Mouse (Mus musculus) forebrain, postnatal 0 days (tissue): ENCODE results near the gene Slc35d1. TPM values are rescaled to one million over a fixed set of nuclear protein-coding genes. Genes with fewer than 3 reads are reported as not detected.

ENCODE experiments used
- ATAC-seq: fragments of 200-750 bp; cut with Nextera tagmentation; 2 replicates; pipeline ENCODE4 v1.8.0; 2017; ENCODE audit warnings: mild to moderate bottlenecking, moderate library complexity
- DNase-seq: peaks from one replicate; pipeline ENCODE4 v3.0.0-alpha.2; 2015
- H3K27ac ChIP-seq: fragments of 300-500 bp; sonication (generic); 2 replicates; pipeline ENCODE4 v1.5.1; 2014; ENCODE audit warnings: low read depth, mild to moderate bottlenecking, antibody characterized with exemption, low read length, moderate library complexity, mixed read lengths
- H3K27me3 ChIP-seq: fragments of 300-500 bp; sonication (generic); 2 replicates; pipeline ENCODE4 v1.6.1; 2014; ENCODE audit warnings: mild to moderate bottlenecking, low read length, mixed read lengths; ENCODE audit not compliant: insufficient read depth
- H3K36me3 ChIP-seq: fragments of 300-500 bp; sonication (generic); 2 replicates; pipeline ENCODE4 v1.6.1; 2014; ENCODE audit warnings: mild to moderate bottlenecking, moderate library complexity; ENCODE audit not compliant: insufficient read depth
- H3K4me1 ChIP-seq: fragments of 300-500 bp; sonication (generic); 2 replicates; pipeline ENCODE4 v1.6.1; 2014; ENCODE audit warnings: antibody characterized with exemption; ENCODE audit not compliant: insufficient read depth
- H3K4me2 ChIP-seq: fragments of 300-500 bp; sonication (generic); 2 replicates; pipeline ENCODE4 v1.6.1; 2014; ENCODE audit warnings: low read depth, mild to moderate bottlenecking, moderate library complexity
- H3K4me3 ChIP-seq: fragments of 300-500 bp; sonication (generic); 2 replicates; pipeline ENCODE4 v1.5.1; 2014; ENCODE audit warnings: low read depth, low read length, mixed read lengths
- H3K9ac ChIP-seq: fragments of 300-500 bp; sonication (generic); 2 replicates; pipeline ENCODE4 v1.6.1; 2014; ENCODE audit warnings: mild to moderate bottlenecking
- H3K9me3 ChIP-seq: fragments of 300-500 bp; sonication (generic); 2 replicates; pipeline ENCODE4 v1.6.1; 2016; ENCODE audit warnings: low read length
- CTCF ChIP-seq: sonication (generic); IDR thresholded peaks from 2 replicates; pipeline ENCODE4 v1.5.1; 2016; ENCODE audit warnings: antibody characterized with exemption, control low read depth, low read depth
- WGBS: fragments of 180-500 bp; shearing (Covaris S2); extraction: QIAGEN DNeasy Blood & Tissue Kit; methylation state at CpG from one replicate; pipeline ENCODE4 v1.1.7; 2014; 5-methylcytosine and 5-hydroxymethylcytosine counted together
- polyA plus RNA-seq: library from polyadenylated mRNA; unstranded; fragments of >200 nt; fragmentation: Nextera tagmentation; extraction: Ambion mirVana; gene quantifications from 2 replicates; pipeline ENCODE4 v1.2.1, GENCODE M21; 2015
- total RNA-seq: library from RNA; depleted of rRNA; stranded (reverse); fragments of >200 nt; gene quantifications from 2 replicates; pipeline ENCODE4 v1.2.3, GENCODE M21; 2014; rRNA removed

Gene Slc35d1
- total and polyA plus RNA-seq, 2 experiments from 2014 or later, result 2.9 to 4.4 TPM

- no peak overlapping the region for H3K4me2 ChIP-seq
- no peaks in the 10 kb centered on the region for H3K36me3 ChIP-seq
- H3K9me3 ChIP-seq, result no peaks in the 10 kb centered on the region
- no peaks in the 10 kb centered on the region for H3K27me3 ChIP-seq
- TF ChIP-seq CTCF, result no peak
- ATAC-seq, result no peak
- 0 out of 2 replicates have a peak, but pooled peaks cover 2% of the 10 kb centered on the region for H3K4me1 ChIP-seq
- no peak overlapping the region for H3K4me3 ChIP-seq
- DNase-seq, result no peak
- H3K9ac ChIP-seq, result no peak overlapping the region
- H3K27ac ChIP-seq, result no peak overlapping the region
Observed at GRCm38 (mm10) chr4:103123606-103124005, 91.4 kb downstream of the Slc35d1 start.

DNA sequence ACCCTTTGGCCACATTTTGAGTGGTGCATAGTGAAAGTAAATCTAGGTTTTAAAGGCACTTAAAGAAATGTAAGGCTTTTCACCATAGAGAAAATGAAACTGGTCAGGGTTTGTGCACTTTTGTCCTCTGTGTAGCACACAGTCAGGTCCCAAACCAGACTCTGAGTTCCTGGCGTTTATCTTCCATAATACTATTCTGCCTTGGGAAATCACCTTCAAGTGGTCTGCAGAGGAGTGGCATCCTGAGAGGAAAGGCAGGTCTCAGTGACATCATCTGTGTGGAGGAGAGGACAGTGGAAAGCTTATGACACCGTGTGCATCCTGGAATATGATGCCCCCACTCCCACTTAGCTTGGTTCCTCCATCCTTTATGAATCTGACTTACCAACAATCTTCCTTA, 91.9 kb downstream of the Slc35d1 start:
- Histone ChIP-seq H3K9me3 (no peaks in the 10 kb centered on the region), H3K4me1 (0 out of 2 replicates have a peak, but pooled peaks cover 3% of the 10 kb centered on the region), H3K27me3 (no peaks in the 10 kb centered on the region), H3K4me2 (no peak overlapping the region), H3K4me3 (no peak overlapping the region), H3K9ac (no peak overlapping the region), H3K27ac (no peak overlapping the region), H3K36me3 (no peaks in the 10 kb centered on the region)
- DNase-seq, result no peak
- no peak for ATAC-seq
- WGBS, result 64% methylated on average over 2 of the region's 2 CpGs
- no peak for TF ChIP-seq CTCF

DNA sequence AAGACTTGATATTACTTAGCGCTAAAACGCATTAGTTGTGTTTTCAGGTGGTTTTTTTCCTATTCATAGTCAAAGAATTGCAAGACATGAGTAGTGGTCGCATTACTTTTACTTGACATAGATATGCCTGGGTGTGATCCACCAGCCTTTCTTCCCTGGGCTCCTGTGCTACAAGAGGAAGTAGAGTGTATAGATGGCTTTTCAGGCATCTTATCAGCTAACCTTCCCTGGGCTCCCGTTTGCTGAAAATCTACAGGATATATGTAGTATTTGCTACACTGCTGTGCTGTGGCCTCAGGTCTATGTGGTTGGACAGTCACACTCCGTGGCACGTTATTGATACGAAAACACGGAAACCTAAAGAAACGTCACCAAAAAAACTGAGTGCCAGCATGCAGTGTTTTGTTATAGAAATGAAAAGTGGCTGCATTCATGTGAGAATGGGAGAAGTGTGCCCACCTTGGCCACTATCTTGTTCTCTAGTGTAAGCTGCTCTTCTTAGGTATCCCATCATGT, 94.0 kb downstream of the Slc35d1 start:
- 83% methylated on average over 9 of the region's 9 CpGs for WGBS
- Histone ChIP-seq H3K4me2 (no peak overlapping the region), H3K4me3 (no peak overlapping the region)

More for the DNA sequence above, 94.0 kb downstream of the Slc35d1 start:
- Histone ChIP-seq H3K9ac (no peak overlapping the region), H3K27ac (no peak overlapping the region), H3K4me1 (peaks cover 3% of the 10 kb centered on the region; the same call in 1 of the 2 replicates), H3K36me3 (no peaks in the 10 kb centered on the region), H3K9me3 (no peaks in the 10 kb centered on the region), H3K27me3 (no peaks in the 10 kb centered on the region)
- no peak for DNase-seq
- no peak for ATAC-seq
- no peak for TF ChIP-seq CTCF

Other genes starting within 250 kb of the Slc35d1 start
- 2.3 and 2.4 TPM in 2 replicates for gene Tctex1d1, start 236.6 kb downstream of the Slc35d1 start, total RNA-seq
- 1.2 and 1.3 TPM in 2 replicates for gene Tctex1d1, start 236.6 kb downstream of the Slc35d1 start, polyA plus RNA-seq
- gene Insl5, start 188.3 kb downstream of the Slc35d1 start, total RNA-seq, result 0.71 TPM in 1 of 2 replicates, not detected in the other
- gene Insl5, start 188.3 kb downstream of the Slc35d1 start, polyA plus RNA-seq, result not detected in 2 replicates
- gene Mier1, start 100.8 kb downstream of the Slc35d1 start, total RNA-seq, result 43.6 and 82.3 TPM in 2 replicates
- gene Mier1, start 100.8 kb downstream of the Slc35d1 start, polyA plus RNA-seq, result 17.4 and 32.6 TPM in 2 replicates
- 6.7 and 10.0 TPM in 2 replicates for gene Wdr78, start 100.6 kb downstream of the Slc35d1 start, total RNA-seq
- gene Wdr78, start 100.6 kb downstream of the Slc35d1 start, polyA plus RNA-seq, result 1.6 and 2.9 TPM in 2 replicates
- not detected in 2 replicates for gene 4921539E11Rik, start 75.7 kb upstream of the Slc35d1 start, total RNA-seq
- gene 4921539E11Rik, start 75.7 kb upstream of the Slc35d1 start, polyA plus RNA-seq, result not detected in 2 replicates
- gene Oma1, start 98.6 kb upstream of the Slc35d1 start, total RNA-seq, result 10.3 and 10.8 TPM in 2 replicates
- 11.7 and 15.9 TPM in 2 replicates for gene Oma1, start 98.6 kb upstream of the Slc35d1 start, polyA plus RNA-seq